Mouse (Mus musculus) cerebellum, adult 8-10 months (tissue): ENCODE measurements around the gene Cacna2d4.
A peak's percentile ranks its signal among the peaks of the same experiment; 100 is the strongest.

Experiments
- DNase-seq: peaks from one replicate; pipeline ENCODE4 v3.0.0; 2022

The Cacna2d4 gene

DNA sequence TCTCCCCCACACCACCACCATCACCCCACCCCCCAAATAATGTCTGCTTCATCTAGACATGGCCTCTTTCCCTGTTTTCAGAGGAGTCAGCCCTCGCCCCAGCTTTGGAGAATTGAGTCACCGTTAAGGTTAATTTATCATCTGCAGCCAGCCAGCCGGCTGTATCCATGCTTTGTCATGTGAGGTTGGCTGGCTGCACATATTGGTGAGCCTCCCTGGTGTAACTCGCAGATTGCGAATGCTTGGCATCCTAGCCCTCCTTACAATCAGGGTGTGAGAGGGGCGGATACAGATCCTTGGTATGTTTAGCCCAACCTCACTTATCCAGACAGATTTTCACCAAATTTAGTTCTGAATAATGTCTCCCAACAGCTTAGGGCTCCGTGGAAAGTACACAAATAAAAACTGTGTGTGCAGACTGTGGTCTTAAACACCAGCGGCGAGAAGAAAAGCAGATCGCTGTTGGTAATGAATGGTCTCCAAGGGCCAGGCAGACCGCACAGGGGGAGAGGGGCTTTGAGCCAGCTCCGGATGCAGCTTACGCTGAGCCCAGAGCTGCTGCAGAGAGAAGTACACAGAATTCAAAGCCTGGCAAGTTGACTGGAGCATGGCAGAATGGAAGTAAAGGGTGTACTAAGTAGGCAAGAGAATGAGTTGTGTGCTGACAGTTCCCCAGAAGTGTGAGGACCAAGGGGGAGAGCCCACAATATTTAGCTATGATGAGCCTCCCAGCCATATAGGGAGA lies 11.7 kb upstream of the Cacna2d4 start:
- DNase-seq, result no peak

- no peak for DNase-seq
Observed at GRCm38 (mm10) chr6:119225226-119225625, 11.1 kb upstream of the Cacna2d4 start.

DNA sequence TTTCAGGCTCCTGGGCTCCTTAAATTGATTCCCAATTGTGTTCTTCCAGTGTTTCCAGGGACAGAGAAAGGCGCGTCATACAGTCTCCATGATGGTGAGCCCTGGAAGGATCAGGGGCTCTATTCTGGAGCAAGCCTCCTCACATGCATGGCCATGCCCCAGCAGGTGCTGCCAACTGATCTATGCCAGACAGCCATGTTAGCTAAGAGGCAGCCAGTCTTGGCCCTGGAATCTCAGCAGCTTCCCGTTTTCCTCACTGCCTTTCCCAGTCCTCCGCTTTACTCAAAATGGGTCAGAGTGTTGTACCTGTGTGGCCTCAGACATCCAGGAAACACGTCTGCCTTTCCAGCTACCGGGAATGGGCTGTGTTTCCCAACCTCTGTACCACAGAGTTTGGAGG lies 10.6 kb upstream of the Cacna2d4 start:
- no peak for DNase-seq

DNA sequence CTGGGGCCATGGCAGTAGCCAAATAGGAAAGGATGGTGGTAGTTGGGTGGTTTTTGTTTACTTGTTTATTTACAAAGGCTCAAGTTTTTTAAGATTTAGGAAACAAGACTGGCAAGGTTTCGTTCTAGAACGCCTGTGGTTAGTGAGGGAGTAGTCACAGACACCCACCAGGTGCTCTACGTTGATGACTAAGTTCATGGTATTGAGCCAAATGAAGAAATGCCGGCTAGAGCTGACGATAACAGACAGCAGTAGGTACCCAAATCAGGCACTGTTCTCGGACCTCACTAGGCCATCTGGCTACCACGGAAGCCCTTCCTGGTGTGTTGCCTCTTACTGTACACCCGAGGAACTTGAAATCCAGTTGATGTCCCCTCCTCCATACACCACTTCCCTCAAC lies 9.3 kb upstream of the Cacna2d4 start:
- no peak for DNase-seq

DNA sequence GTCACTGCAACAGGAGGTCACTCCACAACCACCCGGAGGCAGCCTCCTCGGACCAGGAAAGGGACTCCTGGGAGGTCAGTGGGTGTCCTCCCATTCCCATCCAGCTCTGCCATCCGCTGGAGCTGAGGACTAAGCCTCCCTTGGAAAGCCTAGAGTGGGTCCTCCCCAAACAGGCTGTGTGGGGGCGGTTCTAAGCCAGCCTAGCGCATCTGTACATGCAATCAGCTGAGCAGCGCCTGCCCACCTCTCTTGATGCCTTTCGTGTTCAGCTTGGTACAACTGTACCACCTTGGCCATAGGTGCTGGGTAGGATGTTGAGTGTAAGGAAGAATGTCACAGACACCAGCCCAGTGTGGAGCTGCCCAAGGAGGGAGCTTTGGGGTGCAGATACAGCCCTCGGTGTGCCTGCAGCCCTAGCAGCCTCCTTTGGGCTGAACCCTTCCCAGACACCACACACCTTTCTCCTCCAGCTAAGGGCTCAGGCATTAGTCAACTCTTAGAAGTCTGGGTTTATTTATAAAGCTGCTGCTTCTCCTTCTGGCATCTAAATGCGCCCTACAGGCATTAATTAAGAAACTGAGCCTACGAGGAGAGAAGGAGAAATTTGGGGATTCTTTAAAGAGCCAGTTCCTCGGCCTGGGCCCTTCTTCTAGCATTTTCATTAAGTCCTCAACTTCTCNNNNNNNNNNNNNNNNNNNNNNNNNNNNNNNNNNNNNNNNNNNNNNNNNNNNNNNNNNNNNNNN lies 7.3 kb upstream of the Cacna2d4 start:
- no peak for DNase-seq

GRCm38 (mm10) chr6:119233066-119233465 lies 3.3 kb upstream of the Cacna2d4 start:
- no peak for DNase-seq

GRCm38 (mm10) chr6:119235441-119235840 lies 885 bp upstream of the Cacna2d4 start:
- DNase-seq, result no peak

GRCm38 (mm10) chr6:119237427-119237989 lies 1.2 kb downstream of the Cacna2d4 start:
- peak; percentile 83 for DNase-seq

- DNase-seq, result no peak
Observed at GRCm38 (mm10) chr6:119239341-119240005, 3.1 kb downstream of the Cacna2d4 start.

DNA sequence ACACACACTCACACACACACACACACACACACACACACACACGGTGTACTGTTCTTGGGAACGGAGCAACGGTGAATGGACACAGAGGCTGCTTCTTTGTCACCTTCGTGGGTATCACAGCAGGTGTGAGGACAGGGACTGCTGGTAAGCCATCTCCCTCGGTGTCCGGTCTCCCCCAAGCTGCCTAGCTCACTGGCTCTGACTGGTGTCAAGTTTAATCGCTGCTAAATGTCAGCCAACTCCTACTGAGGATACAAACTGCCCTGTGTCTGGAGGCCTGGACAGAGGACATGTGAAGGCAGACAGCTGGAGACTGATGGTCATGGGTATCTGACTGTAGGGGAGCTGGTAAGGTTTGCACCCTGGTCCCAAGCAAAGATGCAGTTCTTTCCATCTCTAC lies 3.9 kb downstream of the Cacna2d4 start:
- no peak for DNase-seq

GRCm38 (mm10) chr6:119240871-119241705 lies 4.8 kb downstream of the Cacna2d4 start:
- no peak for DNase-seq

- DNase-seq, result no peak
Observed at GRCm38 (mm10) chr6:119246082-119246481, 9.8 kb downstream of the Cacna2d4 start.

GRCm38 (mm10) chr6:119248578-119248977 lies 12.3 kb downstream of the Cacna2d4 start:
- no peak for DNase-seq

GRCm38 (mm10) chr6:119249726-119250125 lies 13.4 kb downstream of the Cacna2d4 start:
- DNase-seq, result no peak

GRCm38 (mm10) chr6:119251704-119252103 lies 15.4 kb downstream of the Cacna2d4 start:
- no peak for DNase-seq

DNA sequence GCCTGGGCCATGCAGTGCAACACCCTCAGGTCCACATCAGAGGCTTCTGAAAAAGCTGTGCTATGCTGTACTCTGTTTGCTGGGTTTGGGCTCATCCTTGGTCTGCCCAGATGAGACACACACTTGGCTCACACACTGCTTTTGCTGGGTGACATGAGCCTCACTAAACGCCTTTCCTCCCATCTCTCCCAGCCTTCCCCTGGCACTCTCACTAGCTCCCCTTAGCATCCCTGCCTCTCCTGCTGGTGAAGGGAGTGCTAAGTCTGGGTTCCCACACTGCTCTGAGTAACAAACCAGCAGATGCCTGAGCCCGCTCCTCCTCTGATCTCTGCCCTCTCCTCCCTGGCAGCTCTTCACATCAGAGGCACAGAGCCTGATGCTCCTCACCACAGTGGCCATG lies 40.4 kb downstream of the Cacna2d4 start:
- DNase-seq, result no peak

DNA sequence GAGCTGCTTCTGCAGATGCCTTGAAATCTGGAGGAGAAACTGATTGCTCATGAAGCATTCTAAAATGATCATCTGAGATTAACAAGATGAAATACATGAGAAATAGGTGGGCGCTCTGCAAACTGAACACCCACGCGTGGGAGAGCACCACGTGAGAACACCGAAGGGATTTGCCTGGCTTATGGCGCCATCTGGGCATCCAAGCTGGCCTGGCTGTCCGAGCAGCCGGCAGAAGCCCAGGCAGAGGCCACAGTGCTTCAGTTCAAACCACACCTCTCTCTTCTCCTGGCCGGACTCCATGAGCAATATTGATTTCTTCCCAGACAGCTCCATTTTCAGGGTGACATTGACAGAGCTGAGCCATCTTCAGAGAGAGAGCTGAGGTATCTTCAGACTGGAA lies 44.4 kb downstream of the Cacna2d4 start:
- peak; percentile 70 for DNase-seq

DNA sequence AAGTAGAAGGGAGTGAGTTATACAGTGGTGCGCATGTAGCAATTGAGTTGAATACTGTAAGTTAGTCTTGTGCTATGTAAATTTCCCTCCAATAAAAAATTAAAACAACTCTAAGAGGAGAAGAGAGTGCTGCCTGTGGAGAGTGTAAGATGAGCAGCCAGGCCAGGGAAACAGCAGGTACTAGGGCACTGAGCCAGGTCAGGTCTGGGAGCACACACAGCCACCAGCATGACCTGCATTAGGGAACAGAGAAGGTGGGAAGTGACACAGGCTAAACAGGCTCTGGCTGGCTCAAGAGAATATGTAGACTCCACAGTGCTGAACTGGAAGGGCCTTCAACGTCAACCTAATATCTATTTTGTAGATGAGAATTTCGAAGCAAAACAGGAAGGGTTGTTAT lies 65.0 kb downstream of the Cacna2d4 start:
- DNase-seq, result peak; percentile 80

DNA sequence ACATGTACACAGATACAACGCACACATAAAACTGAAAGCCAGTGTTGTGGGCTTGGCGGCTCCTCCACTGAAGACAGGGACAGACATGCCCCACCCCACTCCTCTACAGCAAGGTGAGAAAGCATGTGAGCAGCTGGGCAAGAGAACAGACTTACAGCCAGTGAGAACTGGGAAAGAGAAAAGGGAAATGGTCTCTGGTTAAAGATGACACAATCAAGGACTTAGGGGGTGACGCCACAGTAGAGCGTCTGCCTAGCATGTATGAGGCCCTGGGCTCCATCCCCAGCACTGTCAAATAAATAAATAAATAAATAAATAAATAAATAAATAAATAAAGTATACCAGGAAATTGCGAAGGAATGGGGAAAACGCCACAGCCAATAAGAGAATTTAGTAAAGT lies 67.0 kb downstream of the Cacna2d4 start:
- no peak for DNase-seq

DNA sequence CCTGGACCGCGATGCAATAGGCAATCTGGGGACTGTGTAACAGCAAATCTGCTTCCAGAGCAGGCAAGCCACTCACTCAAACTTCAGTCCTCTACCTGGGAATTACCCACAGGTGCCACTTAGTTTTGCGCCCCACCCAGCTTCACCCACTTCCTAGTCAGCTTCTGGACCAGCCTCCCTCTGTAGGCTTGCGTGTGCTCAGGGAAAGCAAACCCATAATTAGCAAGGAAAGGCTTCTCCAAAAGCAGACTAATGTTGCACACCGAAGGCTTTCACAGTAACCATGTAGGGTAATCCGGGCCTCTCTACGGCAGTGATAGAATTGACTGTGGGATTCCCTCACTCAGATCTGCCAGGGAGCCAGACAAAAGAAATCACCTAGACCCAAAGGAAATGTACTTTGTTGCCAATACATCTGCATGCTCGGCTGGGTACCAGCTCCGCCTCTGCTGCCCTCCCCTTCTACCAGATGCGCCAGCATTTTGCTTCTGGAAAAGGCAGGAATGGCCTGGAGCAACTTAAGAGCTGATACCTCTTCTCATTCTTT lies 71.6 kb downstream of the Cacna2d4 start:
- DNase-seq, result no peak

DNA sequence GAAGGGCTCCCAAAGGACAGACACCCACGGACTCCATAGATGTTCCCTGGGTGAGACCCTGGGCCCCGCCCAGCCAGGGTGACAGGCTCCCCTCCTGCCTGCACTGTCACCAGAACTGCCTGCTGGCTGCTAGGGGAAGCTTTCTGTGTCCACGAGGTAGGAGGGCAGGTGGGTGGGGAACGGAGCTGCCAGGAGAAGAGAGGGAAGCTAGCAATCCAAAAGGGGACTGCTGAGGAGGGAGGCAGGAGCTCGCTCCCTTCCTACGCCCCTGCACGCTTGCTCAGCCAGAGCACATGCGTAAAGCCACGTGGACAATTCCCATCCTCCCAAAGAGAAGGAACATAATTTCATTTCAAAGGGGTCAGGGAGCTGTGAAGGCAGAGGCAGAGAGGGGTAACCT lies 73.8 kb downstream of the Cacna2d4 start:
- DNase-seq, result no peak

DNA sequence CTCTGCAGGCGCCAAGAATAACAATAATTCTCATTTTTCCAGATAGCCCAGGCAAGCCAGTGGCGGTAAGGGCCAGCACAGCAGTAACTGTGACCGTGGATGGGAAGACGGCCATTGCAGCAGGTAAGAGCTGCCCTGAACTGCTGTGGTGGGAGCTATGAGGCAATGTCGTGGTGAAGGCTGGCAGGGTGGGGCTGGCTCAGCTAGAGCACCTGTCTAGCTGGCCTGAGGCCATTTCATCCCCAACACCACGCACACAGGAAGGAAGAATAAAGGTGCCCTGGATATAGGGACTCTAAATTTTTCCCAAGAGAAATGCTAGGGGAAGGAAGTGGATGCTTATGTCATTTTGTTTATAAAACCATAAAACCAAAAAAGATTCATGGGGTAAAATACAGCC lies 76.1 kb downstream of the Cacna2d4 start:
- no peak for DNase-seq
